Mouse (Mus musculus): ENCODE data around the gene Myh10. TPM values are rescaled to one million over a fixed set of nuclear protein-coding genes. Genes with fewer than 3 reads are reported as not detected.
"Not testable (repeated sequence)": the region's sequence is repeated elsewhere in the genome, so short reads cannot be mapped to it uniquely, and the experiment has no call there.

Gene Myh10
- total RNA-seq, 2 experiments from 2014 or later, result 200 to 219 TPM

DNA sequence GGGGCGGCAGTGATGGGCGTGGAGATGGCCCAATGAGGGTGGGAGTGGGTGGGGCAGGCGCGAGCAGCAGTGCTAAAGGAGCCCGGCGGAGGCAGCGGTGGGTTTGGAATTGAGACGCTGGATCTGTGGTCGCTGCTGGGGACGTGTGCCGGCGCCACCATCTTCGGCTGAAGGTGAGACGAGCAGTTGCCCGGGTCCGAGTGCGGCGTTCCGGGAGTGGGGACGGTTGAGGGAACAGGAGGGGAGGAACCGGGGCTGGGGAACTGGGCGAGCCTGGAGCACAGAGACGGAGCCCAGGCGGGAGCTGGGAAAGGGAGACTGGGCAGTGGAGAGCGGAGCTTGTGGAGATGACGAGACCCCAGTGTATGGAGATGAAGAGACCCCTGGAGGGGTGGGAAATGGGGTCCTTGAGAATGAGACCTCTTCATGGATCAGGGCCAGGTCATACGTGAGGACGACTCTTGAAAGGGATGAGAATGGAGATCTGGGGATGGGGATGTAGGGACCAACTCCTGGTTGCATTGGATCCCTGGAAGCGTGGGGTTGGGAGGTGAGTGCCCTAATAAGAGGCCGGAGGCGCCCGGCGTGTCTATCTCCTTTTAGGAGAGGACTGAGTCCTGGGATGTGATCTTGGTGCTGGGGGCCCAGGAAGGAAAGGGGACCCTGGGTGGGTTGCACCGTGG is 792 bp downstream of the Myh10 start:
- DNase-seq (ENCODE audit: low spot score in 2 of 2), result peak; percentile 15 to 17

DNA sequence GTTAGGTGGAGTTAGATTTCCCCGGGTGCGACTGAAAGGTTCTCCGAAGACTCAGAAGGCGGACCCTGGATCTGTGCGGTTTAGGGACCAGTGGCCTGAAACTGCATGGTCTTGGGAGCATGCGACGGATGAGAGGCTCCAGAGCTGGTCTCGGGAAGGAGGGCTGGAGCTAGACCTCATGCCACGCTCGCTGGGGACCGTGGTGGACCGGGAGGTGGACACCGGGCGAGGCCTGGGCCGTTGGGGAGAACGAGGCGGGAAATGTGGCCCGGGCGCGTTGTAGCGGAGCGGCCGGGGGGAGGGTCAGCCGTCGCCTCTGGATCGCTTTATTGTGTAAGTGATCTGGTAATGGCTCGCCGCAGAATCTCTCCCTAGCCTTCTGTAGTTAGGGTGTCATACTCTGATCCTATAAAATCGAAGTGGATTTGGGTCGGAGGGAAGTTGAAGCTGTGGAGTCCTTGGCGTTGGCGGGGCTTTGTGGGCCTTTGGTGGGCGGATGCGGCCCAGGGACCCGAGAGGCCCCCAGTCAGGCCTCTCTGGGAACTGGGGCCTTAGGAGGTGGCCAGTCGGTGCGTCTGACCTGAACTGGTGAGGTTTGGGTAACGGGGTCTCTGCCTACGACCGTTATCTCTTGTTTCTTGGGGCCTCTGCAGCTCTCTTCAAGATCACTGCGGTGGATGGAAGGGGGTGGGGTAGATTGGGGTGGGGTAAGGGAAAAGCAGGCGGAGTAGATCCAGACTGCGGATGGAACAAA is 1.5 kb downstream of the Myh10 start:
- peak; percentile 29 to 40 for DNase-seq (ENCODE audit: low spot score in 2 of 2)

DNA sequence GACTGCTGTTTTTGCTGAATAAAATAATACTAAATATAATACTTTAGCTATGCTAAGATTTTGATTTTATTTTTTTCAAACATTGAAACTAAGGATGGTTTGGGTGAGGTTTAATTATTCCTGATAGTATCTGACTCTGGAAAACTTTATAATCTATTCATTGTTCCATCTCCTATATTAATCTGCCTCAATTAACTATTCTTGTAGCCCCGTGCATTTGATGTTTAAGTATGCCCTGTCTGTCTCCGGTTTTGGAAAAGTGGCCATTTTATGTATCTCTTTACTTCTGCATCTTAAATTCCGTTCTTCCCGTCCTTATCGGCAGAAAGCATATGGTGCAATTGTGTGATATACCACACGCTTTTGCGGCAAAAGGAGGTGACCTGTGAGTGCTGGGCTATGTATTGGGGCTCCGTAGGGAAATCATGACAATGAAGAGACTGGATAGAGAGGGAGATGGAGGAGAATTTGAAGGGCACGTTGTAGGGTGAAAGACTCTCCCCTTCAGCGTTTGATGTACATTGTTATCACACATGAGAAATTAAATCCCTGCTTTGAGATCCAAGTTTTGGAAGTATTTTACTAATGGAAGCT is 2.2 kb downstream of the Myh10 start:
- DNase-seq (ENCODE audit: low spot score in 2 of 2), result no peak

DNA sequence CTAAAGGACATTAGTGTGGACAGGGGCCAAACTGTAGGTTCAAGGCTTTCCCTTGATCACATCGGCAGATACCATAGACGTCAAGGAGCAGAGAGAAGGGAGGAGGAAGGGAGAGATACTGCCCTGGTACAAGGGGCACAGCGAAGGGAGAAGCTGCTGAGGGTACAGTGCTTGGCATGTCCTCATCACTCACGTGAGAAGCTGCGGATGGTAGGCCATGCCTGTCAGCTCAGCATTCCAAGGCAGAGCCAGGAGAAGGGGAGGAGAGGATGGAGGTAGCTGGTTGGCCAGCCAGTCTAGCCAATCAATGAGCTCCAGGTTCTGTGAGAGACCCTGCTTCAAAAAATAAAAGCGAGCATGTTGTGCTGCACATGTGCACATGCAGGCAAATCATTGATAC is 11.0 kb downstream of the Myh10 start:
- no peak for DNase-seq (ENCODE audit: low spot score in 2 of 2)

DNA sequence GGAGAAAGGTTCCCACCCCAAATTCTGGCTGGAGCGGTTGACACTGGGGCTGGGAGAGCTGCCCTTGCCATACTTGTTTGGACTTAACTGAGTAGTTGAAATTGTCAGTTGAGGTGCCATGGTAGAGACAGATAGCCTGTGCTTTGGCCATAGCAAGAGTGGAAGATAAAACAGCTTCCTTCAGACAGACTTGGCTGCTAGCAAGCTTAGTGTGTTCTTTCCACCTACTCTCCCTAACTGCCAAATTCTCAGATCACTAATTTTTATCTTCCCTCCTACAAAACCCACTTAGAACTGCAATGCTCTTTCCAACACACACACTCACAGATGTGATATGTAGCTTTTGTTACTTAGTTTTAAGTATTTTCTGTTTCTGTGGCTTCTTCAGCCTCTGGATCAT is 12.0 kb downstream of the Myh10 start:
- no peak for DNase-seq (ENCODE audit: low spot score in 2 of 2)

DNA sequence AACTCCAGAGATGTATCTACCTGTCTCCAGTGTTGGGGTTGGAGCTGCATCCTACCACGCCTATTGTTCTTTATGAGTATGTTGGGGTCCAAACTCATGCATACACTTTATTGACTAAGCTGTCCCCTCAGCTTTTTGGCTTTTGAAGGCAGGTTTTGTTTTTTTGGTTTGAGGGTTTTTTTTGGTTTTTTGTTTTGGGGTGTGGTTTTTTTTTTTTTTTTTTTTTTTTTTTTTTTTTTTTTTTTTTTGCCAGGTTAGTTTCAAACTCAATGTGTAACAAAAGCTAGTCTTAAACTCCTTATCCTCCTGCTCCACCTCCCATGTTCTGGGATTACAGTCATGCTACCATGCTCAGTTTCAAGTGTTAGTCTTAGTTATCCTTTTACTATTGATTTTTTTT is 12.9 kb downstream of the Myh10 start:
- DNase-seq (ENCODE audit: low spot score in 2 of 2), result no peak

DNA sequence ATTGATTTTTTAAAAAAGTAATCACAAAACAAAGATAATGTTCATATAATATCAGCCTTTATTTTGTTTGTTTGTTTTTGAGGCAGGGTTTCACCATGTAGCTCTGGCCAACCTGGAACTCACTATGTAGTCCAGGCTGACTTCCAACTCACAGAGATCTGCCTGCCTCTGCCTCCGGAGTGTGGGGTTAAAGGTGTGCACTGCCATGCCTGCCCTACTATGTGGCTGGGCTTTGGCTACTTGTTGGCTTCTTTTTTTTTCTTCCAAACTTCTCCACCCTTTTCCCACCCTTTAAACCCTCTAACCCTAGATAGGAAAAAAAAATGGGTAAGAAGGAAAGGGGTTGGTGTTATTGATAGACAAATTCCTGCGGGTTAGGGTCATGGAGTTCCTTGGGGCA is 13.5 kb downstream of the Myh10 start:
- no peak for DNase-seq (ENCODE audit: low spot score in 2 of 2)

DNA sequence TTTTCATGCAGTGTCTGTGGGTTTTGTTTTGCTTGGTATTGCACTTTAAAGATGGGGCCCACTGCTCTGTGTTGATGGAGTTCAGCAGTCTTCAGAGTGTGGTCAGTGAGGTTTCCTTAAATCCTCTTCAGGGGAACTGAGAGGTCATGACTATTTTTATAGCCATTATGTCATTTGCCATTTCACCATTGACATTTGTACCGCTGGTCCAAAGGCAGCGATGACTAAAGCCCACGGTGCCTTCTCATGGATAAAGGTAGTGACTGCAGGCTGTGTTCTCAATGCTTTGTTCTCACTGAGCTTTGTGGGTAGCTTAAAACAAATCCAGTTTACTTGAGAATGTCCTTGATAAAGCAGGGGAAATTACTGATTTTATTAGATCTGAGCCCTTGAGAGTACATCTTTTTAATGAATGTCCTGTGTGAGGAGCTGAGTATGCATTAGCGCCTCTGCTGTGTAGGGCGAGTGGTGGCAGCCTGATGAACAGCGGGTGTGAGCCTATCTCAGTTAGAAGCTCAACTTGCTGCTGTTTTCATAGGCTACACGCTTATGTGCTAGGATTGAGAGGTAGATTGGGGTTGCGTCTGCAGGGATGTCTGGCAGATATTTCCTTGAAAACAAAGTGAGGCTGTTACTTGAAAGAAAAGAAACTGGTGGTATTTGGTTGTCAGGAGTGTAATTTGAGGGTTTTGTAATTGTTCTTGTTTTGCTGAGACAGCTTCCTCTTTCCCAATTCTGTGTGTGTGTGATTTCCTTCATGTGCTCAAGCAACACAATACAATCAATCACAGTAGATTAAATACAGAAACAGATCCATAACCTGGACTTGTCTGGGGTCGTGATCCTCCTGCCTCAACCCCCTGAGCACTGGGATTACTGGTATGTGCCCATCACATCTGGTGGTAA is 15.4 kb downstream of the Myh10 start:
- no peak for DNase-seq (ENCODE audit: low spot score in 2 of 2)

DNA sequence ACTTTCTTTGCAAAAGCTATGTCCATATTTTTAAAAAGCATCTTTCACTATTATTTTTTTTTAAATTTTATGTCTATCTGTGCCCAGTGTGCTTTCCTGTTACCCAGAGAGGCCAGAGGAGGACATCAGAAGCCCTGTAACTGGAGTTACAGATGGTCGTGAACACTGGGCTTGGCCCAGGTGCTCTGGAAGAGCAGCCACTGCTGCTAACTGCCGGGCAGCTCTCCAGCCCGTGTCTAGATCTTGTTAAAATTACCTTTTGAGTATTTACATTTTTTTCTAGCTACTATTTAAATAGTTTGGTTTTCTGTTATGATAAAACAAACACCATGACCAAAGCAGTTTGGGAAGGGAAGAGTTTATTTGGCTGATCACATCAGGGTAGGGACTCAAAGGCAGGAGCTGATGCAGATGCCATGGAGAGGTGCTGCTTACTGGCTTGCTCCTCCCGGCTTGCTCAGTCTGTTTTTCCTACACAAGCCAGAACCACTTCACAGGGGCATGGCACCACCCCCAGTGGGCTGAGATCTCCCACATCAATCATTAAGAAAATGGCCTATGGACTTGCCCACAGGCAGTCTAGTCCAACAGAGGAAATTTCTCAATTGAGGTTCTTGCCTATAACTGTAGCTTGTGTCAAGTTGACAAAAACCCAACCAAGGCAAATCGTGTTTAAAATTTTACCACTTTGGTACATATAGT is 16.7 kb downstream of the Myh10 start:
- no peak for DNase-seq (ENCODE audit: low spot score in 2 of 2)

DNA sequence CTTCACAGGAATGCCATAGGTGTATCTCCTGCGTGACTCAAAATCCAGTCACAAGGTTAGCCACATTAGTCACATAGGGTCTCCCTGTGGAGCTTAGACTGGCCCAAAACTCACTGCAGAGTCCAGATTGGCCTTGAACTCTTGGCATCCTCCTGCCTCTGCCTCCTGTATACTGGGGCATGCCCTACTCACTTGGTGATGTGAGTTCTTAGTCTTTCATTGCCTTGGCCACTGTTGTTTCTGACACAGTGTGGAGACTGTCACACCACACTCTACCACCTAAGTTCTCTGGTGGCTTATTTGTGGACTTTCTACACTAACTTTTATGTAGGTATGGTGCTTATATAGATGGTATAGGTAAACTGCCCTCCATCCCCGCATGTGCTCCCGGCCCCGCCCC is 24.8 kb downstream of the Myh10 start:
- no peak for DNase-seq (ENCODE audit: low spot score in 2 of 2)

DNA sequence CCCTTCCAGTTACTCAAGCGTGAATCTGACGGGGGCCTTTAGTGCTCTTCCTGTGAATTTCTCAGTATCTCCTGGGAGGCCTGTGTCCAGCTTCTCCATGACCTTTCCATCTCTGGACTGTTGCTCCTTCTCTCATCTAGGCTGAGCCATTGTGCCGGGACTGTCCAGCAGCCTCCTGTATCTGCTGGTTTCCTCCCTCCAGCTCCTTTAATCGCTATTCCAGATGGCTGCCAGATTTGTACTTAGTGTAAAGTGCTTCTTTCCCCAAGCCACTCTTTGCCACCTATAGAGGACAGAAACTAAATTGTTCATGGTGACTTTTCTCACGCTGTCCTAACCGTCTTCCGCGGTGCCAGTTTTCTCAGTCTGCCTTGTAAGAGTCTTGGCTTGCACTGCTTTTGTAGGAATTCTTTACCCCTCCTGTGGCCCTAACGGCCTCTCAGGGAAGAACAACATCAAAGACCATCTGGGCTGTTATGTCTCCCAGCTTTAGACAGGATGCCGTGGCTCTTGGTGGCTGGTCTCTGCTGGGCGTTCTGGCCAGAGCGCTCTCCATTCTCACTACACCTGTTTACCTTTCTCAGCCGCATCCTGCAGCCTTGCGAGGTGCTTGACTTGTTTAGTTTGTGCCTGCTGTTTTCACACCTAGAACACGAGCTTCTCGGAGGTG is 25.9 kb downstream of the Myh10 start:
- DNase-seq (ENCODE audit: low spot score in 2 of 2), result no peak

DNA sequence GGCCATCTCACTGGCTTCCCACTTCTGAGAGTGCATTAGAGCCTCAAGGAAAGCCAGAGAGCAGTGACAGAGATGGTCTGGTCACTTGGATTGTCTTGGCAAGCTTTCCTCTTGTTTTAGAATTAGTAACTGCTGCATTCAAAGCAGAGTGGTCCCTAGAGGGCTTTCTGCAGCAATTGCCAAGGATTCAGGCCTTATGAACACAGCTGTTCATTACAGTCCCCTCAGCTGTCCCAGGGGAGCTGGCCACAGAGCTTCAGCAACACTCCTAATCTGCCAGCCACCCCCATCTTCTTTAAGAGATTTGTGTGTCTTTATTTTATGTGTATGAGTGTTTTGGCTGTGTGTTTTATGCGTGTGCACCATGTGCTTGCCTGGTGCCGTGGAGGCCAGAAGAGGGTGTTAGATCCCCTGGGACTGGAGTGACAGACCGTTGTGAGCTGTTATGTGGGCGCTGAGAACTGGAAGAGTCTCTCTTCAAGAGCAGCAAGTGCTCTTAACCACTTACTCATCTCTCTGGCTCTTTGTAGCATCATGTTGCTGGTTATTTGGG is 27.8 kb downstream of the Myh10 start:
- DNase-seq (ENCODE audit: low spot score in 2 of 2), result no peak

DNA sequence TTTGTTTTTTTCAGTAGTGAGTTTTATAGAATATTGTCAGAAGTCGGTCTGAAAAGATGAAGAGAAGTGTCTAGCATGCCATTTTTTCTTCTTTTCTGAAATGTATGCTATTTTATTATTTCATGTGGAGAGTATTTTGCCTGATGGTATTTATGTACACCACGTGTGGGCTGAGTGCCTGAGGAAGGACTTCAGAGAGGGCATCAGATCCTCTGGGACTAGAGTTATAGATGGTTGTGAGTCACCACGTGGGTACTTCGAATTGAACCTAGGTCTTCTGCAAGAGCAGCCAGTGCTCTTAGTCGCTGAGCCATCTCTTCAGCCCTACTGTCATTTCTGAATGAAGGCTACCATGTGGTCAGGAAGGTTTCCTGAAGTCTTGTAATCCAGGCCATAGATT is 28.4 kb downstream of the Myh10 start:
- no peak for DNase-seq (ENCODE audit: low spot score in 2 of 2)

DNA sequence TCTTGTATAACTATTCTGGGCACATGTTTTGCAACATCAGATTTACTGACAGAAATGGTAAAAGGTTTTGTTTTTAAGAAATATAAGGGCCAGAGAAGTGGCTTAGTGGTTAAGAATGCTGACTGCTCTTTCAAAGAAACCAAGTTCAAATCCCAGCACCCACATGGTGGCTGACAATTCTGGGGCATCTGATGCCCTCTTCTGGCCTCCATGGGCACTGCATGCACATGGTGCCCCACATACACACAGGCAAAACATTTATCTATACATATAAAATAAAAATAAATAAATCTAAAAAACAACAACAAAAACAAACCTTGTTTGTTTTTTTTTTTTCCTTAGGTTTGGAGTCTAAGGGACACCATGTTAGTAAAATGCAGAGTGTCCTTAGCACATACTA is 32.8 kb downstream of the Myh10 start:
- DNase-seq (ENCODE audit: low spot score in 2 of 2), result no peak

DNA sequence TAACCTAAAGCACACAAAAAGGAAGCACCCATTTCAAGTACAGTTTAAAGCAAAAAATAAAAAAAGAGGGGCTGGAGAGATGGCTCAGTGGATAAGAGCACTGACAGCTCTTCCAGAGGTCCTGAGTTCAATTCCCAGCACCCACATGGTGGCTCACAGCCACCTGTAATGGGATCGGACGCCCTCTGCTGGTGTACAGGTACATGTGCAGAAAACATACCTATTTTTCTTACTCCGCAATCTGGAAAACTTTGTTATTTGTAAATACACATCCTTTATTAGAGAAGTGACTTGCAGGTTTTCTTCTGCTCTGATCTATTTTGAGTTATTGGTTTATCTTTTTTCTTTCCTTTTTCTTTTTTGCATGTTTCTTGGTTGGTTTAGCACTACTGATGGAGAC is 37.3 kb downstream of the Myh10 start:
- no peak for DNase-seq (ENCODE audit: low spot score in 2 of 2)

DNA sequence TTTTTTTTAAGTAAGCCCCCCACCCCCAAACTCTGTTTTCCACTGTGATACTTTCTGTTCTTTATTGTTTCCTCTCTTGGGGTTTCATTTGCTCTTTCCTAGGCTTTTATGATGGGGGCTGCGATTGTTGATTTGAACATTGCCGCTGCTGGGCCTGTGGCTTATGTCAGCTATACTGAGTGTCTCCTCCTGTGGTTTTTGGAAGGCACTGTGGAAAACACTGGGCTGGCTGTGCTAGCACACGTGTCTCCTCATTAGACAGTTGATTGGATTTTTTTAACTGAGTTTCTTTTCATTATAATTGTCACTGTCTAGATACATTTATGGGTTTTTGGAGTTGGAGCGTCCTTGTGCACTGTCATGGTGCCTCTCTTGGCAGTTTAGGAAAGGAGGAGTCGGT is 39.4 kb downstream of the Myh10 start:
- no peak for DNase-seq (ENCODE audit: low spot score in 2 of 2)

DNA sequence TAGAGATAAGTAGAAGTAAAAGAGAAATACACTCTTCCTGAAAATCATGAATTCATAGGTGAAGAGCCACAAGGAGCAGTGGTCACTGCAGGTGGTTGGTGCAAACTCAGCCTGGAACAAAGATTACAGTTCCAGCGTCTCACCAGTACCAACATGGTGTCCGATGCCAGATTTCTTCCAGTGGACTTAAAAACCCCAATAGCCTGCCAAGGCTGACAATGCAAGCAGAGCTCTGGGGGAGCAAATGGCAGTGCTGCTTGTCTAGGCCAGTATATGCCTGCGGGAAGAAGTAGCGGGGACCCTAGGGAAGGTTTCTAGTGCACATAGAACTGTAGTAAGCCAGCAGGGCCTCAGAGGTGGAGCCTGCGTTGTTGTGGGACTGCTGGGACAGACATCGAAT is 40.7 kb downstream of the Myh10 start:
- DNase-seq (ENCODE audit: low spot score in 2 of 2), result no peak

DNA sequence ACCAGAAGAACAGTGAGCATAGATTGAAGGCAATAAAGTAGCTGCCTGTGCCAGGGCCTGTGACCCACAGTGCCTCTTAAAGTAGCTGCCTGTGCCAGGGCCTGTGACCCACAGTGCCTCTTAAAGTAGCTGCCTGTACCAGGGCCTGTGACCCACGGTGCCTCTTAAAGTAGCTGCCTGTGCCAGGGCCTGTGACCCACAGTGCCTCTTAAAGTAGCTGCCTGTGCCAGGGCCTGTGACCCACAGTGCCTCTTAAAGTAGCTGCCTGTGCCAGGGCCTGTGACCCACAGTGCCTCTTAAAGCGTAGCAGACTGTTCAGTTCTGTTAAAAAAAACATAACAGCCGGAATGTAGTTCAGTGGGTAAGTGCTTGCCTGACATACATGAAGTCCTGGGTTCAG is 42.0 kb downstream of the Myh10 start:
- DNase-seq (ENCODE audit: low spot score in 2 of 2), result not testable (repeated sequence)

DNA sequence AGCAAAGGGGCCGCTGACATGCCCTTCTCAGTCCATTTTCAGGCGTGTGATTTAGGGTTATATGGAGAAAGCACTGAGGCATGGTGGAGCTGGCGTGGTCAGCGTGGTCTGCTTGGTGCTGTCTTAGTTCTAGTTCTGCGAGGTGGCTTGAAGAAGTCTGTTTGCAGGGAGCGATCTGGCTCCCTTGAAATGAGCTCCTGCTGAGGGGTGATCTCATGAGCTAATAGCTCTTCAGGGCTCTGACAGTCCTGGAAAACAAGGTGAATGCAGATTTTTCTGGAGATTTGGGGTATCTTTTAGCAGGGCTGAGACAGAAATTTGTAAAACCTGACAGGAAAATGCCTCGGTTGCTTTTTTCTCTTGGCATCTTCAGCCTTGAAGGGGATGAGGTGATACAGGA is 48.1 kb downstream of the Myh10 start:
- no peak for DNase-seq (ENCODE audit: low spot score in 2 of 2)

DNA sequence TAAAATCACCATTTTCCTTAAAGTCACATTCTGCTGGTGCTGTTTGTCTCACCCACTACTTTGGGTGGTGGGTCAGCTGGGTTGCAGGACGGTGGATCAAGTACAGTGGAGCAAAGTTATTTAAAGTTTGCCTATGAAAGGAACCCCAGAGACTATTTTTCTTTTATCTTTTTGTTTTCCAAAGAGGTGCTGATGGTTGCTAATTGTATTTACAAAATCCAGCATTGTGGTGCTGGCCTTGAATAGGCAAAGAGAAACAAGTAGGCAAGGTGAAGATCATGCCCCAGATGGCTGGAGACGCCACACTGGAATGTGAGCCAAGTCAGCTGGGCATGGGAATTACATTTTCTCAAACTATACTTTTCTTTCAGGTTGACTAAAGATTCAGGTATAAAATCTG is 51.3 kb downstream of the Myh10 start:
- DNase-seq (ENCODE audit: low spot score in 2 of 2), result no peak

Measured in left cerebral cortex, adult 18-20 months (tissue).